Mouse (Mus musculus): Measurements from ENCODE around the gene Sema6c.
"Not testable (repeated sequence)": the region's sequence is repeated elsewhere in the genome, so short reads cannot be mapped to it uniquely, and the experiment has no call there.

Sema6c gene

GRCm38 (mm10) chr3:95159987-95160963 lies at the start of gene Sema6c:
Sema6c (plus strand) TSS chr3:95160457.
- DNase-seq (ENCODE audit: low read depth), result peak; percentile 94

GRCm38 (mm10) chr3:95110911-95111726 lies 49.1 kb upstream of the Sema6c start, which contains the start of gene Vps72:
Vps72 (plus strand) TSS chr3:95111022.
- DNase-seq (ENCODE audit: low read depth), result peak; percentile 93

- no peak for DNase-seq (ENCODE audit: low read depth)
Measured at GRCm38 (mm10) chr3:95112760-95113159, 47.5 kb upstream of the Sema6c start.

- DNase-seq (ENCODE audit: low read depth), result peak; percentile 80
Measured at GRCm38 (mm10) chr3:95117751-95118150, 42.5 kb upstream of the Sema6c start.

GRCm38 (mm10) chr3:95121580-95121979 lies 38.7 kb upstream of the Sema6c start:
- DNase-seq (ENCODE audit: low read depth), result no peak

- peak; percentile 19 for DNase-seq (ENCODE audit: low read depth)
Measured at GRCm38 (mm10) chr3:95124246-95124645, 36.0 kb upstream of the Sema6c start, which contains the start of gene Tmod4. Tmod4 (plus strand) TSS chr3:95124476.

GRCm38 (mm10) chr3:95124972-95125371 lies 35.3 kb upstream of the Sema6c start:
- peak; percentile 66 for DNase-seq (ENCODE audit: low read depth)

- no peak for DNase-seq (ENCODE audit: low read depth)
Measured at GRCm38 (mm10) chr3:95129226-95129651, 31.0 kb upstream of the Sema6c start.

- no peak for DNase-seq (ENCODE audit: low read depth)
Measured at GRCm38 (mm10) chr3:95130081-95130480, 30.2 kb upstream of the Sema6c start.

- DNase-seq (ENCODE audit: low read depth), result not testable (repeated sequence)
Measured at GRCm38 (mm10) chr3:95132389-95132788, 27.9 kb upstream of the Sema6c start.

GRCm38 (mm10) chr3:95133176-95133575 lies 27.1 kb upstream of the Sema6c start:
- DNase-seq (ENCODE audit: low read depth), result no peak

GRCm38 (mm10) chr3:95133680-95134101 lies 26.6 kb upstream of the Sema6c start, which contains the start of the genes Scnm1 and Lysmd1:
Scnm1 (minus strand) TSS chr3:95134011.
Lysmd1 (plus strand) TSS chr3:95134088.
- peak; percentile 93 for DNase-seq (ENCODE audit: low read depth)

- not testable (repeated sequence) for DNase-seq (ENCODE audit: low read depth)
Measured at GRCm38 (mm10) chr3:95134133-95134532, 26.1 kb upstream of the Sema6c start.

GRCm38 (mm10) chr3:95135023-95135422 lies 25.2 kb upstream of the Sema6c start:
- DNase-seq (ENCODE audit: low read depth), result peak; percentile 77

- DNase-seq (ENCODE audit: low read depth), result no peak
Measured at GRCm38 (mm10) chr3:95135433-95136052, 24.7 kb upstream of the Sema6c start.

- DNase-seq (ENCODE audit: low read depth), result no peak
Measured at GRCm38 (mm10) chr3:95136336-95136735, 23.9 kb upstream of the Sema6c start.

- no peak for DNase-seq (ENCODE audit: low read depth)
Measured at GRCm38 (mm10) chr3:95139586-95140288, 20.5 kb upstream of the Sema6c start.

GRCm38 (mm10) chr3:95140289-95140595 lies 20.0 kb upstream of the Sema6c start:
- DNase-seq (ENCODE audit: low read depth), result no peak

- DNase-seq (ENCODE audit: low read depth), result no peak
Measured at GRCm38 (mm10) chr3:95140795-95141194, 19.5 kb upstream of the Sema6c start.

- no peak for DNase-seq (ENCODE audit: low read depth)
Measured at GRCm38 (mm10) chr3:95141474-95141873, 18.8 kb upstream of the Sema6c start.

- DNase-seq (ENCODE audit: low read depth), result no peak
Measured at GRCm38 (mm10) chr3:95141952-95142616, 18.2 kb upstream of the Sema6c start, which contains the start of gene Tnfaip8l2. Tnfaip8l2 (minus strand) TSS chr3:95142360.
